Mouse (Mus musculus): ENCODE measurements around the gene Pms1. TPM values are rescaled to one million over a fixed set of nuclear protein-coding genes. Genes with fewer than 3 reads are reported as not detected.
"Not testable (repeated sequence)": the region's sequence is repeated elsewhere in the genome, so short reads cannot be mapped to it uniquely, and the experiment has no call there.

Gene Pms1
- 17.6 and 18.2 TPM in 2 replicates for polyA plus RNA-seq (2016; fragmentation: Nextera tagmentation; extraction: Ambion mirVana)

DNA sequence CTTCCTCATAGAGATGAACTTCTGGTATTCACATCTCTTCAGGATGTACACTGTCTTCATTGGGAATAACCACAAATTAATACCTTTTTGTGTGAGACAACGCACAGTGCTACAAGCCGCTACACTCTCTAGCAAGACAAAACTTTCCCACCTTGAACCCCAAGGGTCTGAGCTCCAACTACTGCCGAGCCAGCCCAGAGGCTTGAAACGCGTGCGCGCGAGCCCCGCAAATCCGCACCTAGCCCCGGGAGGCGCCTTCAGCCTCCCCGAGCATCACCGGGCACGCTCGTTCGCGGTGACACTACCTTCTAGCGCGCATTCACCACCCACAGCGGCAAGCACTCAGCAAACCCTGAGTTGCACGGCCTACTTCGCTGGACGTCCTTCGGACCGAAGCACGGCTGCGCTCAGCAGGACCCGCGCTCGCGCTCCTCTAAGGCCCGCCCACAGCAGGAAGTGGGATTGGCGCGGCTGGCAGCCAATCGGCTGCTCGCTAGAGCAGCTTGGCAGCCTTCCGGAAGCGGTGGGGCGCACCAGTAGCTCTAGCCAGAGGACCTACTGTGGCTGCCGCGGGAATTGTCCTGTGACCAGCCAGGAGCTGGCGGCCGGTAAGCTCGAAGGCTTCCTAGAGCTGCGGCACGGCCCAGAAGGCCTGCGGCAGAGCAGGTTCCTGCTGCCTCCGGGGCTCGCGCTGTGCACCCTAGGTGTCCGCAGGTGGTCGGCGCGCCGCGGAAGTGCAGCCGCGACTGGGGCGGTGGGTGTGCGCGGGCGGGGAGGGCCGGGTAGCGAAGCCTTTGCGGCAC is at the start of gene Pms1, which contains the start of the genes Ormdl1 and Gm28778:
TSS of gene Pms1 (minus strand) at position 438 of the 803 bp plus-strand sequence.
TSS of gene Ormdl1 (plus strand) at position 515 of the 803 bp plus-strand sequence.
TSS of gene Gm28778 (plus strand) at position 531 of the 803 bp plus-strand sequence.
- Histone ChIP-seq H3K27me3 (ENCODE audit: insufficient read depth, poor library complexity, severe bottlenecking) (no peaks in the 10 kb centered on the region), H3K4me1 (no peaks in the 10 kb centered on the region), H3K9me3 (no peaks in the 10 kb centered on the region), H3K4me3 (peak within 1 kb of the TSS; percentile 82), H3K27ac (peak within 1 kb of the TSS; percentile 95), H3K36me3 (peaks cover 10% of the 10 kb centered on the region; the same call in 1 of the 2 replicates)
- WGBS, result under 1% methylated on average over 66 of the region's 66 CpGs
- DNase-seq (ENCODE audit: low spot score), result peak; percentile 97

DNA sequence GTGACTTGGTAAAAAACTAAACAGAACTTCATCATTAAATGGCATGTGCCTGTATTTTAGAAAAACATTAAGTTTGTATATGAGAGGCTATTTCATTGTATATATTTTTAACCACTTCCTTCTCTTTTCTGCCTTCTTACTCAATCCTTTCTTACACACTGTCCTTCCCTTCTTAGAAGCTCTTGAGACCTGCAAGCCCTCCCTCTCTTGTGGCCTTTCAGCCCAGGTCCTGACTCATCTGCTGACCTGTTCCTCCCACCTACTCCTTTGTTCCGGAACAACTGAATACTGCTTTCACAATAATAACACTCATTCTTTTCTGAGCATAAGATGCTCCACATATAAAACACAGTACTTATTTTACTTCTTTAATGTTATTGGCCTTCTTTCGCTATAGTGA is 44.3 kb upstream of the Pms1 start:
- H3K27me3 ChIP-seq (ENCODE audit: insufficient read depth, poor library complexity, severe bottlenecking), result no peaks in the 10 kb centered on the region
- peaks cover 56% of the 10 kb centered on the region for H3K36me3 ChIP-seq
- H3K27ac ChIP-seq, result no peak overlapping the region
- 93% methylated on average over 2 of the region's 2 CpGs for WGBS
- H3K4me1 ChIP-seq, result no peaks in the 10 kb centered on the region
- DNase-seq (ENCODE audit: low spot score), result no peak
- 0 out of 2 replicates have a peak, but pooled peaks cover 6% of the 10 kb centered on the region for H3K9me3 ChIP-seq
- H3K4me3 ChIP-seq, result no peak overlapping the region

GRCm38 (mm10) chr1:53337403-53337802 is 40.6 kb upstream of the Pms1 start:
- H3K9me3 ChIP-seq; H3K4me1 ChIP-seq; DNase-seq (ENCODE audit: low spot score); H3K27ac ChIP-seq; H3K27me3 ChIP-seq (ENCODE audit: insufficient read depth, poor library complexity, severe bottlenecking); H3K4me3 ChIP-seq: not testable (repeated sequence)
- H3K36me3 ChIP-seq, result peaks cover 22% of the 10 kb centered on the region
- 56% methylated on average over 2 of the region's 2 CpGs for WGBS

GRCm38 (mm10) chr1:53335465-53335864 is 38.6 kb upstream of the Pms1 start:
- H3K4me3 ChIP-seq, result no peak overlapping the region
- H3K9me3 ChIP-seq, result 0 out of 2 replicates have a peak, but pooled peaks cover 4% of the 10 kb centered on the region
- no peaks in the 10 kb centered on the region for H3K27me3 ChIP-seq (ENCODE audit: insufficient read depth, poor library complexity, severe bottlenecking)
- DNase-seq (ENCODE audit: low spot score), result no peak
- no peaks in the 10 kb centered on the region for H3K4me1 ChIP-seq
- H3K36me3 ChIP-seq, result peaks cover 4% of the 10 kb centered on the region
- H3K27ac ChIP-seq, result no peak overlapping the region

GRCm38 (mm10) chr1:53333527-53333926 is 36.7 kb upstream of the Pms1 start:
- H3K4me1 ChIP-seq; H3K9me3 ChIP-seq; H3K27me3 ChIP-seq (ENCODE audit: insufficient read depth, poor library complexity, severe bottlenecking); H3K27ac ChIP-seq; DNase-seq (ENCODE audit: low spot score); H3K4me3 ChIP-seq; H3K36me3 ChIP-seq: not testable (repeated sequence)
- WGBS, result 48% methylated on average over 5 of the region's 5 CpGs

- Histone ChIP-seq H3K4me3 (no peak overlapping the region), H3K27ac (no peak overlapping the region), H3K36me3 (peaks cover 21% of the 10 kb centered on the region), H3K4me1 (no peaks in the 10 kb centered on the region), H3K27me3 (ENCODE audit: insufficient read depth, poor library complexity, severe bottlenecking) (no peaks in the 10 kb centered on the region), H3K9me3 (no peaks in the 10 kb centered on the region)
- 78% methylated on average over 5 of the region's 5 CpGs for WGBS
- no peak for DNase-seq (ENCODE audit: low spot score)
Observed at GRCm38 (mm10) chr1:53324827-53325494, 28.1 kb upstream of the Pms1 start.

- Histone ChIP-seq H3K4me1 (no peaks in the 10 kb centered on the region), H3K9me3 (no peaks in the 10 kb centered on the region), H3K4me3 (no peak overlapping the region), H3K27ac (no peak overlapping the region), H3K36me3 (peaks cover 22% of the 10 kb centered on the region), H3K27me3 (ENCODE audit: insufficient read depth, poor library complexity, severe bottlenecking) (no peaks in the 10 kb centered on the region)
- 95% methylated on average over 1 of the region's 1 CpGs for WGBS
- no peak for DNase-seq (ENCODE audit: low spot score)
Observed at GRCm38 (mm10) chr1:53324277-53324676, 27.5 kb upstream of the Pms1 start.

GRCm38 (mm10) chr1:53323254-53323653 is 26.4 kb upstream of the Pms1 start:
- 89% methylated on average over 5 of the region's 5 CpGs for WGBS
- no peak for DNase-seq (ENCODE audit: low spot score)

DNA sequence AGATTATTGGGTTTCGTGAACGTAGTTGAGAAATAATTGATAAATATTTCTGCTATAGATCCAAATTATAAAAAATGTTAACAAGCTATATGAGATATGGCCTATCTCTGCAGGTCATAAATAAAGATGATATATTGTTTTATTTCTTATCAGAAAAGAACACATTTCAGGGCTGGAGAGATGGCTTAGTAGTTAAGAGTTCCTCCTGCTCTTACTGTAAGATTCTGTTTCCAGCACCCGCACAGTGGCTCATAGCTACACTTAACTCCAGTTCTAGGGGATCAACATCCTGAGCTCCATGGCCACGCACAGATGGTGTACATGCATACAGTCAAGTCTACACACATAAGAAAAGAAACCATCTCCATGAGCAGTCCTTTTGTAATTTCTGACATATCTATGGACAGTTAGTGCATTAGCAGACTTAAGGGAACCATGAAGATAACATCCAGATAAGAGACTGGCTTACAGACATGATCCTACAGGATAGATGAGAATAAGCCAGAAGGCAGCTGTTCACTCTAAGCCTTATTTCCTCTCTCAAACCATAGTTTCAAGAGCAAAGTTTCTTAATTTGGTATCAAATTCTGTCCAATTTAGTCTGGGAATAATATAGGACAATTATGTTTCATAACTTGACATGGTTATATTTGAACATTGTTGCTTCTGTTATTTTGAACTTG is 25.0 kb upstream of the Pms1 start:
- no peak overlapping the region for H3K4me3 ChIP-seq
- whole genome bisulfite sequencing, result 93% methylated on average over 4 of the region's 4 CpGs
- no peaks in the 10 kb centered on the region for H3K4me1 ChIP-seq
- H3K9me3 ChIP-seq, result no peaks in the 10 kb centered on the region
- no peak overlapping the region for H3K27ac ChIP-seq
- no peaks in the 10 kb centered on the region for H3K27me3 ChIP-seq (ENCODE audit: insufficient read depth, poor library complexity, severe bottlenecking)
- H3K36me3 ChIP-seq, result peaks cover 36% of the 10 kb centered on the region
- DNase-seq (ENCODE audit: low spot score), result no peak

More at GRCm38 (mm10) chr1:53323254-53323653, 26.4 kb upstream of the Pms1 start:
- no peaks in the 10 kb centered on the region for H3K9me3 ChIP-seq
- H3K4me1 ChIP-seq, result no peaks in the 10 kb centered on the region
- H3K4me3 ChIP-seq, result no peak overlapping the region
- H3K27ac ChIP-seq, result no peak overlapping the region
- H3K36me3 ChIP-seq, result peaks cover 27% of the 10 kb centered on the region
- H3K27me3 ChIP-seq (ENCODE audit: insufficient read depth, poor library complexity, severe bottlenecking), result no peaks in the 10 kb centered on the region

DNA sequence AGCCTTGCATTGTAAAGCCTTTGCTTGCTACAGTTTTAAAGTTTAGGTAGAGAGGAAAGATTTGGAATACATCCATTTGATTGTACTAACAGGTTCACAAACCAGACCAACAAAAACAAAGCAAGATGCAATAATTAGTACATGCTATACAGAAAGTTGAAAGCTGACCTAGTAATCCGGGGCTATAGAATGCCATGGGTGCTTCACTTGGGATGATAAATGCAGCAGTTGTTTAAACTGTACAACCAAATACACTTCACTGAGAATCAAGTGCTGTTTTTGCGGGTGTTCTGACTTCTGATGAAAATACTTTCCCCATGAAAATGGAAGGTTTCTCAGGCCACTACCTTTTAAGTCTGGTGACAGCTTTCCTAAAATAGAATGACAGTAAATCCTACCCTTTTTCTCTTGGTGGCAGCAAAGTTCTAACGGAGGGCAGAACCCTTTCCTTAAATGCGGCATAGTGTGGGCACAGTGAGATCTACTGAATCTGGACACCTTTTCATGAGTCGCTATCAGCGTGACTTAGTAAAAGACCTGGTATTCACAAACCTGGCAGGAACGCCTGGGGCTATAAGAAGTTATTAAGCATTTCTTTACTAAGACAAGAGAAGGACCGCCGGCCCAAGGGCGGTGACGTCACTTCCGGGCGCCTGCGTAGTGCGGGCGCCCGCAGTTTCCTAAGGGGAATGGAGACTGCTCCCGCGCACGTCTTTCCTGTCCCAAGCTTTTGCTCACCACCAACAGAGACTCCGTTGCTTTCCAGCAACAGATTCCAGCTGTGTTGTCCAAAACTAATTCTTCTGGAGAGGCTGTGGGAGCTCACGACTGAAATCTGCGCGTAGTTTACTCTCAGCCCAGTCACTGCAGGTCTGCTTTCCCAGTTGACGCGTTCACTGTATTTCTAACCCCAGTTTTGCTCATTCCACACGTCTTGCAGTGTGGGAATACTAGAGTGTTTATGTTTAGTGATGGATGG is 16.5 kb upstream of the Pms1 start, which contains the start of gene Osgepl1:
TSS of gene Osgepl1 (plus strand) at position 636 of the 979 bp plus-strand sequence.
- 3% methylated on average over 27 of the region's 27 CpGs for WGBS
- H3K36me3 ChIP-seq, result peaks cover 17% of the 10 kb centered on the region
- peak; percentile 89 for DNase-seq (ENCODE audit: low spot score)
- H3K4me3 ChIP-seq, result peak within 1 kb of the TSS; percentile 76
- H3K4me1 ChIP-seq, result no peaks in the 10 kb centered on the region; the same call in 1 of the 2 replicates
- no peaks in the 10 kb centered on the region for H3K9me3 ChIP-seq
- H3K27ac ChIP-seq, result peak within 1 kb of the TSS; percentile 94
- no peaks in the 10 kb centered on the region for H3K27me3 ChIP-seq (ENCODE audit: insufficient read depth, poor library complexity, severe bottlenecking)

GRCm38 (mm10) chr1:53300506-53300905 is 3.7 kb upstream of the Pms1 start:
- Histone ChIP-seq H3K27ac (no peak overlapping the region), H3K4me1 (no peaks in the 10 kb centered on the region), H3K36me3 (peaks cover 8% of the 10 kb centered on the region; the same call in 1 of the 2 replicates), H3K4me3 (no peak overlapping the region), H3K9me3 (no peaks in the 10 kb centered on the region), H3K27me3 (ENCODE audit: insufficient read depth, poor library complexity, severe bottlenecking) (no peaks in the 10 kb centered on the region)
- 85% methylated on average over 4 of the region's 4 CpGs for WGBS
- DNase-seq (ENCODE audit: low spot score), result no peak

DNA sequence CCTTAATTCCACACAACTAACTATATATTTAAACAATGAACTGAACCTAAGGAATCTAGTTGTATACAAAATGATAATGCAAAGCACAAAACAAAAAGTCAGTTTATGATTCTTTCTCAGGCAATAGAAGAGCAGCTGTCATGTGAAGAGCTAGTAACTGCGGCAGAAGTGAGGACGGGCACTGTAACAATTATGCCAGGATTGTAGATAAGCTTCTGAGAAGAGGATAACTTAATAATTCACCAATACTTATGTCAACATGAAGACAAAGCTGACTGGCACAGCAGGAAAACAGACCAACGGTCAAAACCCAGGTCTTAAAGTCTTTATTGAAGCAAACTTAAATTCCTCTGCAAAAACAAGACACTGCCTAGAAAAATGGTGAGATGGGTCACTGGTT is 5.6 kb downstream of the Pms1 start:
- no peak for DNase-seq (ENCODE audit: low spot score)
- no peak overlapping the region for H3K4me3 ChIP-seq
- no peak overlapping the region for H3K27ac ChIP-seq
- H3K36me3 ChIP-seq, result peaks cover 10% of the 10 kb centered on the region; the same call in 1 of the 2 replicates
- WGBS, result 76% methylated on average over 3 of the region's 3 CpGs
- H3K4me1 ChIP-seq, result no peaks in the 10 kb centered on the region
- H3K27me3 ChIP-seq (ENCODE audit: insufficient read depth, poor library complexity, severe bottlenecking), result no peaks in the 10 kb centered on the region
- H3K9me3 ChIP-seq, result peaks cover 2% of the 10 kb centered on the region; the same call in 1 of the 2 replicates

Data from heart, embryonic 10.5 days (tissue).